Mouse (Mus musculus) embryo, embryonic 10.5 days (tissue): ENCODE measurements at regions not wholly inside any gene's neighbourhood (a gene's known extent, or its start where the extent isn't known, plus 50 kb on each side); places are given as distances from the start of the nearest gene placed in this dataset.

Experiments used
- DNase-seq: peaks from one replicate; pipeline ENCODE4 v3.0.0-alpha.2; 2015; ENCODE audit warnings: low spot score

DNA sequence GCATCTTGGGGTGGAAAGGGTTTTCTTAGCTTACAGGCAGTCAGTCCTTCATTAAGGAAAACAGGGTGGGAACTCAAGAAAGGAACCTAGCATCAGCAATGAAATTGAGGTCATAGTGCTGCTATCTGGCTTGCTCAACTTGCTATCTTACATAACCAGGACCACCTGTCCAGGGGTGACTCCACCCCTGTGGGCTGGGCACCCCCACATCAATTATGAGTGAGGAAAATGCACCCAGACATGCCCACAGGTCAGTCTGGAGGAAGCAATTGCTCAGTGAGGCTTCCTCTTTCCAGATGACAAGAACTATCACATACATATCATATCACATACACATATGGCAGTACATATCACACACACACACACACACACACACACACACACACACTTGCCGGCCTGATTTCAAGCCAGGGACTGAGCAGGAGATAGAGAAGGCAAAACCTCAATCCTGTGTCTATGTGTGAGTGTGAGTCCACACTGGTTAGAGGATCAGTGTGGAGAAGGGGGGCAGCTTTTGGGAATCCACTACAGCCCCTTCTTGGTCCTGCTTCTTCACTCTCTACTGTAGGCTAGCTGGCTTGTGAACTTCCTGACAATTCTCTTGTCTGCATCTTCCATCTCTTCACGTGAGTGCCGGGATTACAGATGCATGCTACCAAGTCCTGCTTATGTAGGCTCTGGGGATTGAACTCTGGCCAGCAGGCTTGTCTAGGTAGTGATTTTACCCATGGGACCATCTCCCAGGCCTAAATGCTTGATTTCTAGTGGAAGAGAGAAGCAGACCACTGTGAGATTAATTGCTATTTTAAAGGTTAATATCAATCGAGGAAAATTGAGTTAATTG lies 96.4 kb upstream of the Pgrmc2 start:
- DNase-seq = no peak

DNA sequence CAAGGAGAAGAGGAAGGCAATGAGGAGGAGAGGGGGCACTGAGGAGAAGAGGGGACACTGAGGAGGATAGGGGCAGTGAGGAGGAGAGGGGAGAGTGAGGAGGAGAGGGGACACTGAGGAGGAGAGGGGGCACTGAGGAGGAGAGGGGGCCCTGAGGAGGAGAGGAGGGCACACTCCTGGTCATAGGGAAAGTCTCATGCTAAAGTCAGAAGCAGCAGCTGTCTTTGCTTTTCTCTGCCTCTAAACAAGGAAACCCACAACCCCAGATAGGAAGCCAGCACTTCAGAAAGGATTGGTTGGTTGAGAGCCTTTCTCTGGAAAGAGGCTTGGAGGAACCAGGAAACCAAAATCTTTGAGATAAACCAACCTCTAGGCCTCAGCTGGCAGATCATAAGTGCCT lies 94.3 kb upstream of the Pgrmc2 start:
- DNase-seq = no peak

DNA sequence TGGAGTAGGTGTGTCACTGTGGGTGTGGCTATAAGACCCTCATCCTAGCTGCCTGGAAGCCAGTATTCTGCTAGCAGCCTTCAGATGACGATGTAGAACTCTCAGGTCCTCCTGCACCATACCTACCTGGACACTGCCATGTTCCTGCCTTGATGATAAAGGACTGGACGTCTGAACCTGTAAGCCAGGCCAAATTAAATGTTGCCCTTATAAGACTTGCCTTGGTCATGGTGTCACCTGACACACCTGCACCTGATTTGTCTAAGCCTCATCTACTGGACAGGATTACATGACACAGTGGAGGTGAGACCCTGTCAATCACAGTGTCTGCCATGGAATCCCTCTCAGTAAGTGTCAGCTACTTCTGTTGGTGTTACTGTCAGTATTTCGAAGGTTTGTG lies 92.5 kb upstream of the Pgrmc2 start:
- no peak for DNase-seq

DNA sequence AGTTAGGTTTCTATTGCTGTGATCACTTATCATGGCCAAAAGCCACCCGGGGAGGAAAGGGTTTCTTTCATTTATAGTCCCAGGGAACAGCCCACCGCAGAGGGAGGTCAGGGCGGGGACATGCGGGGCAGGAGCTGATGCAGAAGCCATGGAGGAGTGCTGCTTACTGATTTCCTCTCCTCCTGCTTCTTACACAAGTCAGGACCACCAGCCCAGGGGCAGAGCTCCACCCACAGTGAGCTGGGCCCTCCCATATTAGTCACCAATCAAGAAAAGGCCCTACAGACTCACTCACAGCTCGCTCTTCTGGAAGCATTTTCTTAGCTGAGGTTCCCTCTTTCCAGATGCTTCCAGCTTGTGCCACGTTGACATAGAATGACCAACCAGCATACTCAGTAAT lies 90.7 kb upstream of the Pgrmc2 start:
- DNase-seq = no peak

DNA sequence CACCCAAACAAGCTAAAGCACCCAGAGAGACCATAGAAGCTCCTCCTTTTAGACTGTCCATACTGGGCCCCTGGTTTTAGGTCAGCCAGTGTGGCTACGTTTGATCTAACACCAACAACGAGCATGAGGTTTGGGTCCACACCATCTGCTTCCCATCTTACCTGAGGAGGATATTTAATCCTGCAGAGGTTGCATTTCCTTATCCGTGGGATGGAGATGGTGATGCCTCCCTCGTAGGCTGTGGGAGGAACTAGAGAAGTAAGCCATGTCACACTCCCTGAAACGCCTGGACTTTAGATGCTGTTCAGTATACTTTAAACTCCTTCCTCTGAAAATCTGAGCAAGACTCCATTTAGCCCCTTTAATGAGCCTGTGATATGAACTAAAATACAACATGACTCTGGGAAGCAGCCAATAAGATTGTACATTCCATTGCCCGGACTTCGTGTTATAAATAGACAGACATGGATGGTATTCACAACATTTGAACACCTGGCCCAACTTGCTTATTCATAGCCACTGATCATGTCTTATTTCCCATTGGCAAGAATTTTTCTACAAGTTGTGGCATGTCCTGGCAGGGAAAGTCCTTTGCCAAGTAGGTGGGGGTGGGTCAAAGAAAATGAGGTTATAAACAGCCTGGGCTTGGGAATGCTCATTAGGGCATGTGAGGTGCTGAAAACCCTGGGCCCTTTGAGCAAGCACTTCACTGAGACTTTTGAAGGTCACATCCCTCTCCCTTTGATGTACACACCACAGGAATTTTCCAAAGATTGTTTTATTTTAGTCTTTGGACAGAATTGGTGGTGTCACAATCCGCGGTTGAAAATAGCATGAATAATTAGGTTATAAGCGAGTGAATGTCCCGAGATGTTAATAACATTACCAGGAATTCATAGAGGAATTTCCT lies 89.7 kb upstream of the Pgrmc2 start:
- DNase-seq = no peak

DNA sequence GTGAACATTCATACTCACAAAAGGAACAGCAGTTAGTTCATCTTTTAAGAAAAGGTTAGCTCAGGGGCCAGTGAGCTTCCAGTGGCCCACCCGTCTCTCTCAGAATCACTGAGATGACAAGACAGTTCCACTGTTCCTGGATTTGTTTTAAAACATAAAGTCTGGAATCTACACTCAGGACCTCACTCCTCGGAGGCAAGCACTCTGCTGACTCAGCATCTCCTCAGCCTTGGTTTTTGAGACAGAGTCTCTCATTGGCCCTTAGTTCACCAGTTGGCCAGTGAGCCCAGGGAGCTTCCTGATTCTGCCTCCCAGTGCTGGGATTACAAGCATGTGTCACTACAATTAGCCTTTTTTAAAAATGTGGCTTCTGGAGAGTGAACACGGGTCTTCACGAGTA lies 88.9 kb upstream of the Pgrmc2 start:
- no peak for DNase-seq

DNA sequence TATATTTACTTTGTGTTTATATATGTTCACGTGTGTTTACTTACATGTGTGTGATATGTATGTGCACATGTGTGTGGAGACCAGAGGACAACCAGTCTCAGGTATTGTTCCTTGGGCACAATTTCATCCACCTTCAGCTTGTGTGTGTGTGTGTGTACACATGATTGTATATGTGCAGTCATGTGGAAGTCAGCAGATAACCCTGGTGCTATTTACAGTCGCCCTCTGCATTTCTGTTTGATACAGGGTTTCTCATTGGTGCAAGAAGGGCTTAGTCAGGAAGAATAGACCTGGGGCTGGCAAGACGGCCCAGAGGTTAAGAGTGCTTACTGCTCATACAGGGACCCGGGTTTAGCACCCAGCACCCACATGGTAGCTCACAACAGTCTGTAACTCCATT lies 88.5 kb upstream of the Pgrmc2 start:
- no peak for DNase-seq

DNA sequence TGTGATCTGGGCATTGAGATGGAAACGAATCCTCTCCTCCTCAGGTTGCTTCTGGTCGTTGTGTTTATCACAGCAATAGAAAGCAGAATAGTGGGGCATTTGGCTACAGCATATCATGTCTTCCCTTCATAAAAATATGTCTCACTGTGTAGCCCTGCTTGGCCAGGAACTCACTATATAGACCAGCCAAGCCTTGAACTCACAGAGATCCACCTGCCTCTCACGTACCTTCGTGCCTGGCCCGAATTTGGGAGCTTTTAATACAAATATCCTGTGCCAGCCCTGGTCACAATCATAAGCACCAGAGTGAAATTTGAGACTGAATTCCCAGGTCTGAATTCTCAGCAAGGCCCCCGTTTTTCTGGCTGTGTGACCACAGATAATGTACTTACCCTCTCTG lies 87.7 kb upstream of the Pgrmc2 start:
- DNase-seq = no peak

DNA sequence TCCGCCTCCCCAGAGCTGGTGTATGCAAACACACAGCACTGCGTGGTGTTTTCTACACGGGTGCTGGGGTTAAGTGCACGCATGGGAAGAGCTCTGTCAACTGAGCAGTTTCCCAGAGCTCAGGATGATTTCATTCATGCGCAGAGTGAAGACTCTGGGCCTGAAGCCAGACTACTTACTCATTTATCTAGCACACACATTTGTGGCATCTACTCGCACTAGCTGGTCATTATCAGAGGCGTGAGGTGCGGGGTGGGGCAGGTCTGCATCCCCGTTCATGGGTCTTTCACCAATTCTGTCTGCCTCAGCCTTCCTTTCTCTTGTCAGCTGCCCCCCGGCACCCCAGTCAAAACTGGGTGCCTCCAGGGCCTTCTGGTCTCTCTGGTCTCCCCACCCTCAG lies 86.6 kb upstream of the Pgrmc2 start:
- DNase-seq = no peak

DNA sequence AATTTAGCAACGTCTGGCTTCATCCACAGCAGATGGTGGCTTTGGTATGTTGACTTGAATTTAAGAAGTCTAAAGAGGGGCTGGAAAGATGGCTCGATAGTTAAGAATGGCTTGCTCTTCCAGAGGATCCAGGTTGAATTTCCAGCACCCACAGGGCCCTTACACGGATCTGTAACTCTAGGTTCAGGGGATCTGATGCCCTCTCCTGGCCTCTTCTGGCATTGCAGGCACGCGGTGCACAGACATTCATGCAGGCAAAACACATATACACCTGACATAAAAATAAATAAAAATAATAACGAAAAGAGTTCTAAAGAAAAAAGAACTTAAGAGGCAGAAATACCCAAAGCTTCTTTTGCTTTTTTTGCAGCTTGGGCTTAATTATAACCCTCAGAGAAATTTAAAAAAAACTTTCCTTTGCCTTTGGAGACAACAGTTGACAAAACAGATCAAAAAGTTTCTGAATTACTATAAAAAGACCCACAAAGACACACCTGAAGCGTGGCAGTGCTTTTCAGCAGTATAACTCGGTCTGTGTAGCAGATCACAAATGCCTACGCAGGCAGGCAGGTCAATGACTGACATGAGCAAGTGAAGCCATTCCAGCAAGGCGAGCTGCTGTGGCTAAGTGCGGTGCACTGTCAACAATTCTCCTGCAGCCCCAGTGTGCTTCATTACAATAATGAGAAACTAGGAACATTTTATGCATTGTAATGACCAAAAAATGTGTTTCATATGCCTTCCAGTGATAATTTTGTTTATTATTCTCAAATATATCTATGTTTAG lies 85.5 kb upstream of the Pgrmc2 start:
- DNase-seq = no peak

DNA sequence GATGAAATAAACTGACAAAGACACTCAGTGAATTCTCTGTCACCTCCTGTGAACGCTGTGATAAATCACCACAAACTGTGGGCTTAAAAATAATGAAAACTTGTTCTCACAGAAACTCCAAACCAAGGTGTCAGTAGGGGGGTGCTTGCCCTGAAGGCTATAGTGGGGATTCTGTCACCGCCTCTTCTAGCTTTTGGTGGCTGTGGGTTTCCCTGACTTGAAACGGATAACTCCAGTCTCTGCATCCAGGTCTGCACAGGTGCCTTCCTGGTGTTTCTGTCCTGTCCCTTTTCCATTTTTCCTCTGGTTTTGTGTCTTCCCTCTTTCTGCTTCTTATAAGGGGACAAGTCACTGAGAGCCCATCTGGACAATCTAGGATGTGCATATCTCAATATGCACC lies 84.6 kb upstream of the Pgrmc2 start:
- DNase-seq = no peak

DNA sequence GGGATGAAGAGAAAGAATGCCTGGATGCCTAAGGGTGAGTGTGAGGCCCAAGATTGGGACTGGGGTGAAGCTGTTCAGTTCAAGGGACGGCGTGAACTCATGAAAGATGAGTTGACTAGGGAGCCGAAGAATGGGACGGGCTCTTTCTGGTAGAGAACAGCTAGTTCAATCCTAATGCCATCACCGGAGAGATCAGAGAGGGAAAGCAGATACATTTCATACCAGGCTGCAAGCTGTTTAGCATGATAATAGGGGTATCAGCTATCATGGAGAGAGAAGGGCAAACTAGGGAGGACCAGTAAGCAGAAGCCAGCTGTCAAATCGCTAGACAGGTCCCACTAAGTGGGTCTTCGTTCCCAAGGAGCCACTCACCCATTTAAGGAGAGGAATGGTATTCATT lies 81.9 kb upstream of the Pgrmc2 start:
- DNase-seq = no peak

DNA sequence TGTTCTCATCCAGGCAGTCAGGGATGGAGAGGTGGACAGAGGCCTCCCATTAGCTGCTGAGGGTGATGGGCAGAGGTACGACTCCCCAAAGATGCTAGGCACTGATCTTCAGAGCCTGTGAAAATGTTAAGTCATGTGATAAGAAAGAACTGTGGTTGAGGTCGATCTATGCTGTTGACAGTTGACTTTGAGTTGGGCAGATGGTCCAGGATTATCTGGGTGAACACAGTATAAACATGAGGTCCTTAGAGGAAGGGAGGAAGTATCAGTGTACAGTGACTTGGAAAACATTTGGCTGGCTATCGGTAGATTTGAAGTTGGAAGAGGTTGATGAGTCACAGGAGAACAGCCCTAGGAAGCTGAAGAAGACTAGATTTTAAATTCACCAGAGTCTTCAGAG lies 80.9 kb upstream of the Pgrmc2 start:
- DNase-seq = no peak

DNA sequence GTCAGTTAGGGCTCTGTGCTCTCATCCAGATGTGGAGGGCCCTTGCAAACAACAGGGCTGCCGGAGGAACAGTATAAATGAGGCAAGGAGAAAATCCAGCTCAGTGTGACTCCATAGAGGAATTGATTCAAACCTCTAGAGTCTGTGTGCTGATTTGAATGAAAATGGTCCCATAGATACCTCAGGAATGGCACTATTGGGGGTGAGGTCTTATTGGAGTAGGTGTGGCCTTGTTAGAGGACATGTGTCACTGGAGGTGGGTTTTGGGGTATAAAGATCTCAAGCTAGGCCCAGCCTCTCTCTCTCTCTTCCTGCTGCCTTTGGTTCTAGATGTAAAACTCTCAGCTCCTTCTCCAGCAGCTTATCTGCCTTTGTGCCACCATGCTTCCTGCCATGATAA lies 79.7 kb upstream of the Pgrmc2 start:
- no peak for DNase-seq

DNA sequence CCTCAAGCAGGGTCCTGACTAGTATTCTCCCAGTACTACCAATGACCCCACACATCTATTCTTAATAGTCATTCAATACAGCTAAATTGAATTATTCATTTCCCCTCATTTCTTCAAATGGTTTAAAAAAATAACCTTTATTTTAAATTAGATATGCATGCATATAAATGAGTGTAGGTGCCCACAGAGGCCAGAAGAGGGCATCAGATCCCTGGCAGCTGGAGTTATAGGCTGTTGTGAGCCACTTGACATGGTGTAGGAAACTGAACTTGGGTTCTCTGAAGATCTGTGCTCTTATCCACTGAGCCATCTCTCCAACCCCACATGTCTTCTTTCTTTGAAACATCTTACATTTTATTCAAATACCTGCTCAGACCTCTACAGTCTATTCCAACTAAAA lies 77.8 kb upstream of the Pgrmc2 start:
- DNase-seq = no peak

DNA sequence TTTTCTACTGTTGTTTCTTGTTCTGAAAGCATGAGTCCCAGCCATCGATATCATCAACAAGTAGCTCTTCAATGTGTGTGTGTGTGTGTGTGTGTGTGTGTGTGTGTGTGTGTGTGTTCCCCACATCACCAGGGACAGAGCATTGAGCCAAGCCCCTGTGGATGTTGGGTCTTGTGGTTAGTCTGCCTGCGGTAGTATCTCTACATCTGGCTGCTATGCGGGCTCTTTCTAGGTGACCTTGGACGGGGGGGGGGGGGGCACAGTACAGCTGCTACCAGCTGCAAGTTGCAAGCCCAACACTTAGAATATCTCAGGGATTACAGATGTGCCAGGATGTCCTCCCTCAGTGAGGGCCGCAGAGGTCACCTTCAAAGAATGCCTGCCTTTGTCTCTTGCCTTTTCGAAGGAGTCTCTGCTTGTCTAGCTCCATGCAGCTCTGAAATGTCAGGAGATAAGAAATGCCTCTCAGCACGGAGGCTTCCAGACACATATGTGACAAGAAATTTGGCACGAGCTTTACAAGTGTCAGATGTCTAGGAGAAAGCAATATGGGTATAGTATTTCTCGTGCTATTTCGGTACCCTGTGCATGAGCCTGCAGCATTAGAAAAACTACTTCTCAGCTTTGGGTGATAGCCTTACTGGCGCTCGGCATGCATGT lies 75.6 kb upstream of the Pgrmc2 start:
- DNase-seq = no peak

DNA sequence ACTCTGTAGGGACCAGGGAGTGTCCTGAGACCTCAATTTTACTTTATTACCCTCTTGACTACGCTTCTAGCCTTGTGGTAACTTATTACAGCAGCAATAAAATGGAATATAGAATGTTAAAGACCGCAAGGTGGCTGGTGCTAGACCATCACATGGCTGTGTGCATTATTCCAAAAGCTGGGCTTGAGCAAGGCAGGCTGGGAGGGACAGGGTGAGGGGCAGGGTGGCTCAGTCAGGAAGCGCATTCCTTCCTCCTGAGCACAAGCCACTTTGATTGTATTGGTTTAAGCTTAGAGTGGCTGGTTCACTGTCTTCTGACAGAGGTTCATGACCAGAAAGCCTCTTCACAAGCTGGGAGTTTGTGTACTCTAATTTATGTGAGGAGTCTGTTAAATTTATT lies 74.6 kb upstream of the Pgrmc2 start:
- DNase-seq = no peak

DNA sequence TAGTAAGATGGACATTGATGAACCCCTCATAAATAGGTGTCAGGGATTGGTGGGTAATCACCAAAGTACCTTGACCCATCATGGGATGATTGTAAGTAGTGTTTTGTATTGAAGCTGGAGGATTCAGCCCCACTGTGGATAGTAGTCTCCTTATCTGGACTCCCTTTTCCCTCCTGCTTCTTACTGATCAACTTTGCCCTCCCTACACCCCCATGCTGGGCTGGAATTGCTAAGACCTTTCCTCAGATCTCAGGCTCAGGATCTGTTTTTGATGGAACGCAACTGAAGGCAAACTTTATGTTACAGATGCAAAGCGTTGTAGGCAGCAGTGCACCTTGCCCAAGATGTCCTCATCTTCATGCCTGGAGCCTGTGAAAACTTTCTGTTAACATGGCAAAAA lies 73.7 kb upstream of the Pgrmc2 start:
- no peak for DNase-seq

DNA sequence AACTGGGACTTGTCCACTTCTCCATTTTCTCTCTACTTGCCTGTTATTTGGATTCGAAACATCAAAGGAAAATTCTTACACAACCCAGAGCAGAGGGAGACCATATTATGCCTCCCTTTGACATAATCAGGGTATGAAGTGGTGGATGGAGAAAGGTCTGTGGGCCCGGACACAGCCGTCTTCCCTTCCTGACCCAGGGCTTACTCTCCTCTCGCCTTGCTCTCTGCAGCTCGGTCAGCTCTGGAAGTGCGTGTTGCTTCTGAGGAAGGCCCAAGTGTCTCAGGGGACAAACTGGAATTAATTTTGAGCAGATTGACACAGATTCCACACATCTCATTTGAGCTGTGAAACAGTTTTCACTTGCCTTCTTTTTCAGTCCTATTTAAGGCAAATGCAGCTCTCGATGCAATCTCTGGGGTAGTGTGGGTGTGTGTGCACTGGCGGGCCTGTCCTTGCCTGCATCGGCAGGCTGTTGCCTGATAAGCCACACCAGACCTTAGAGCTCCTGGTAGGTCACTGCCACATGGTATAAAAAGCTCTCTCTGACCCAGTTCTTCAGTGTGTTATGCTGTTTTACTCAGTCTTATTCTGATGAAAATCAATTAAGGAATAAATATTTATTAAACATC lies 72.4 kb upstream of the Pgrmc2 start:
- DNase-seq = no peak

DNA sequence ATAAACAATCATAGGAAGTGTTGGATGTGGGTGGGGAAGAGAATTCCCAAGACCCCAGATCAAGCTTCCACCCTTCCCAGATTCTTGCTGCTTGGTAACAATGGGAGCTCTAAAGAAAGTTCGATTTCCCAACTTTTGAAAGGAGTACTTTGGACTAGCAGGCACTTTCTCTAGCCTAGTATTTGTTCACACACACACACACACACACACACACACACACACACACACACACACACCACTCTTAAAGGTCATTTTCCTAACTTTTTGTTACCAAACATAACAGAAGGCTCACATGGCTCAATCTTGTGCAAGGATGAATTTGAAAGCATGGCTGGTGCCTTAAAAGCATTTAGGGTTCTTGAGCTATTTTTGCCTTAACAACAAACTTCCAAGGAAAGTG lies 71.6 kb upstream of the Pgrmc2 start:
- no peak for DNase-seq

DNA sequence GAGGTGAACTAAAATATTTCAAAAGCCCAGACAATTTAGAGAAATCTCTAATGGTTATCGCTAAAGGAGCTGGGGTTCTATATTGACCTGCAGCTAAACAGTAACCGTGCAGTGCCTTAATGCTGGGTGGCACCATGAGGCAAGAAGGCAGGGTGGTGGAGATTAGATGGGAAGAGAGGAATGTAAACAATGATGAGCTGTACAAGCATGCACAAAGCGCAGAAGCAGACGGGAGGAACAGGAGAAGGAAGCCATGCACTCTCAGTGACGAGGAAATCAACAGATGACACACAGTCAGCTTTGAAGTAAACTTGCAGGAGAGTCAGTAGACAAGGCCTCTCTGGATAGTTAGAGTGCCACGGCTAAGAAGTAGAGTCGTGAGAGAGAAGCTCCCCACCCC lies 69.1 kb upstream of the Pgrmc2 start:
- DNase-seq = no peak

DNA sequence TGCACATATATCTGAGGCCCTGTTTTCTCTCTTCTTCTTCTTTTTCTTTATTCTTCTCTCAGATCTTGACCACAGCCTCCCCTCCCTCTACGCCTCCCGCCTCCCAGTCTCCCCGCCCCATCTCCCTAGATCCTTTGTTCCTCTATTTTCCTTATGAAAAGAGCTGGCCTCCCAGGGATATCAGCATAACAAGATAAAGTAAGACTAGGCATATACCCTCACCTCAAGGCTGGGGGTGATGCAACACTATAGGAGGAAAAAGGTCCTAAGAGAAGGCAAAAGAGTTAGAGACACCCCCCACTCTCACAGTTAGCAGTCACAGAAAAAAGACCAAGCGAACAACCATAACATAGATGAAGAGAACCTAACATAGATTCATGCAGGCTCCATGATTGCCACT lies 57.5 kb upstream of the Pgrmc2 start:
- DNase-seq = no peak
